ENCODE assay signal across 8 mouse cellular contexts in the genomic region with DNA sequence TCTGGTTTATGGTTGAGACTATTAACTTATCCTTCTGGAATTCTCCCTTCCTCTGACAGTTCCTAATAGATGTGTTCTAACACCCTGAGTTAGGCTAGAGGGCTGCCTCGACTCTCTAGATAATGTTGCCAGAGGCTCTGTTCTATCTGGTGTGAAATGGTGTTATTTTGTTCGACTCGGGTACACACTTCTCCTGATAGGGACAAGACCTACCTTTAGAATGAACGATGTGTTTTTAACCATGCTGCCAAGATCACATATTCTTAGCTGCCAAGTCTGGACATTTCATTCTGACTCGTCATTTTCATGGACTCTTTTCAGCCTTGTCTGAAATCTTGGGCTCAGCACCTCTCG. TPM values are rescaled to one million over a fixed set of nuclear protein-coding genes. Genes with fewer than 3 reads are reported as not detected.
A peak's percentile ranks its signal among the peaks of the same experiment; 100 is the strongest.
DNase-seq lines count a peak whose midpoint lies in the region; ATAC-seq and TF ChIP-seq lines count a peak whose summit lies in the region.
"Not testable (repeated sequence)": the region's sequence is repeated elsewhere in the genome, so short reads cannot be mapped to it uniquely, and the experiment has no call there.

No protein-coding gene starts in this region.

- H3K4me2 ChIP-seq in CH12.LX (ENCODE audit: insufficient read depth, low read depth, poor library complexity, severe bottlenecking) = peak overlapping the region; percentile 57
- not testable (repeated sequence) for H3K4me2 ChIP-seq in hindbrain, embryonic 14.5 days (replicated peaks)

- WGBS in hindbrain, embryonic 14.5 days = 83% methylated on average over 6 of the region's 6 CpGs

- H3K4me3 ChIP-seq in CH12.LX (replicated peaks in 1 of 3; ENCODE audit: low read depth in 2 of 3, low read length in 2 of 3, poor library complexity in 1 of 3) = peak overlapping the region in 1 of 3 experiments; percentile 0
- peak overlapping the region; percentile 51 for H3K4me3 ChIP-seq in bone marrow macrophage, adult 2 months (ENCODE audit: insufficient read depth, low read length)
- not testable (repeated sequence) for H3K4me3 ChIP-seq in gastrocnemius, adult 2 months; hindbrain, embryonic 14.5 days (replicated peaks; ENCODE audit: low read length)

- not testable (repeated sequence) for H3K27ac ChIP-seq in CH12.LX (ENCODE audit: insufficient read depth, low read depth); hindbrain, embryonic 14.5 days
- H3K27ac ChIP-seq in bone marrow macrophage, adult 2 months (ENCODE audit: insufficient read depth, low read depth, low read length) = peak overlapping the region; percentile 89
- peak overlapping the region; percentile 17 for H3K27ac ChIP-seq in gastrocnemius, adult 2 months

- not testable (repeated sequence) for TF ChIP-seq CTCF in CH12.LX (conservative IDR thresholded peaks at IDR 0.05 in 1 of 2, IDR thresholded peaks at IDR 0.05 in 1 of 2; ENCODE audit: low read depth in 2 of 2, low read length in 2 of 2); bone marrow macrophage, adult 2 months (IDR thresholded peaks at IDR 0.05; ENCODE audit: low read depth, low read length); gastrocnemius, adult 2 months (IDR thresholded peaks at IDR 0.05)

- TF ChIP-seq POLR2A in CH12.LX (IDR thresholded peaks at IDR 0.05; ENCODE audit: low read depth, low read length); bone marrow macrophage, adult 2 months (IDR thresholded peaks at IDR 0.05; ENCODE audit: borderline replicate concordance, low read depth, low read length): not testable (repeated sequence)

- TF ChIP-seq EP300 in CH12.LX (IDR thresholded peaks at IDR 0.05; ENCODE audit: low read length) = not testable (repeated sequence)

- H3K36me3 ChIP-seq in CH12.LX (replicated peaks in 1 of 2; ENCODE audit: control insufficient read depth in 1 of 2, insufficient read depth in 1 of 2, low read length in 1 of 2) = peaks cover 17 to 51% of the 10 kb centered on the region in 2 experiments
- peaks cover 52% of the 10 kb centered on the region for H3K36me3 ChIP-seq in hindbrain, embryonic 14.5 days (replicated peaks; ENCODE audit: control insufficient read depth, insufficient read depth)
- H3K36me3 ChIP-seq in splenic B cell, adult 2 months (ENCODE audit: control insufficient read depth, insufficient read depth, low read length, poor library complexity, severe bottlenecking) = not testable (repeated sequence)

- peaks cover 26% of the 10 kb centered on the region for H3K9me3 ChIP-seq in CH12.LX (replicated peaks; ENCODE audit: low read length)
- peaks cover 46% of the 10 kb centered on the region for H3K9me3 ChIP-seq in hindbrain, embryonic 14.5 days (ENCODE audit: control insufficient read depth, low read length)

- in situ Hi-C loops in CH12.LX (cut with MboI; ENCODE audit: low pct_ligation_motif_present, low pct_unique_long_range_greater_than_20kb, low sequenced_read_pairs) = not testable (repeated sequence)

- peaks cover 13 to 36% of the 10 kb centered on the region in 2 experiments for H3K4me1 ChIP-seq in CH12.LX (ENCODE audit: control insufficient read depth in 1 of 2, insufficient read depth in 2 of 2)
- peaks cover 38% of the 10 kb centered on the region for H3K4me1 ChIP-seq in bone marrow macrophage, adult 2 months (ENCODE audit: control insufficient read depth, insufficient read depth, low read length)
- H3K4me1 ChIP-seq in hindbrain, embryonic 14.5 days (replicated peaks; ENCODE audit: control insufficient read depth, insufficient read depth, low read length) = not testable (repeated sequence)

- H3K79me2 ChIP-seq in CH12.LX (replicated peaks; ENCODE audit: control insufficient read depth, extremely low read depth, insufficient read depth, poor library complexity, severe bottlenecking) = not testable (repeated sequence)

- not testable (repeated sequence) for H3K27me3 ChIP-seq in CH12.LX (replicated peaks); hindbrain, embryonic 14.5 days (ENCODE audit: control insufficient read depth, insufficient read depth, low read length); splenic B cell, adult 2 months (ENCODE audit: control insufficient read depth, insufficient read depth, low read length, poor library complexity, severe bottlenecking)

- intact Hi-C loops in gastrocnemius, adult 2 months (cut with DNase I) = loop anchor here (5.0 kb wide), 1 partner anchor 118 kb away; no protein-coding TSS in a partner anchor

- dilution Hi-C loops in CH12.LX (cut with MboI; ENCODE audit: extremely low pct_ligation_motif_present, extremely low pct_unique_long_range_greater_than_20kb, low sequenced_read_pairs) = not testable (repeated sequence)

- DNase-seq in CH12.LX (ENCODE audit: extremely low read depth); gastrocnemius, adult 2 months: not testable (repeated sequence)
- DNase-seq in embryo, embryonic 10 days (ENCODE audit: low spot score) = peak; percentile 5
- peak; percentile 34 for DNase-seq in hindbrain, embryonic 14.5 days (ENCODE audit: low spot score)
- DNase-seq in layer of hippocampus, postnatal 14 days (ENCODE audit: low spot score in 2 of 2) = peak; percentile 41 to 46
- peak; percentile 34 for DNase-seq in mesoderm, embryonic 11.5 days (ENCODE audit: low read depth, low spot score)
- DNase-seq in splenic B cell, adult 2 months (ENCODE audit: low read depth, low spot score) = peak; percentile 44

- not testable (repeated sequence) for ATAC-seq in hindbrain, embryonic 14.5 days (ENCODE audit: low FRiP score)

- not testable (repeated sequence) for TF ChIP-seq RAD21 in CH12.LX (IDR thresholded peaks at IDR 0.05; ENCODE audit: low read depth, low read length)

- peak overlapping the region; percentile 91 for H3K9ac ChIP-seq in CH12.LX (ENCODE audit: insufficient read depth, low read depth)
- not testable (repeated sequence) for H3K9ac ChIP-seq in hindbrain, embryonic 14.5 days

RNA-seq across cellular contexts. Expression of a gene that starts 29.3 kb away (rescaled TPM):
- total RNA-seq in CH12.LX (2012; rRNA removed) (288 and 398 TPM in 2 replicates), CH12.LX (2014; rRNA removed) (60.4 and 62.0 TPM in 2 replicates)
- polyA plus RNA-seq in CH12.LX (2012; ENCODE audit: insufficient read length, low read depth) = 606 and 724 TPM in 2 replicates
- 94.6 and 113 TPM in 2 replicates for polyA plus RNA-seq in bone marrow macrophage, adult 2 months (2012; ENCODE audit: insufficient read depth, insufficient read length, missing spikeins)
- total RNA-seq in gastrocnemius, adult 2 months (2021) = 10 to 100 TPM; 25.3 to 29.1 TPM
- 109 and 130 TPM in 2 replicates for polyA plus RNA-seq in hindbrain, embryonic 14.5 days (2014; fragmentation: Nextera tagmentation; extraction: Ambion mirVana)
- total RNA-seq in layer of hippocampus, postnatal 14 days (2021) = 100 to 1,000 TPM; 225 to 399 TPM
